Mouse (Mus musculus) cortical plate, adult 2 months (tissue): ENCODE measurements at regions not wholly inside any gene's neighbourhood (a gene's known extent, or its start where the extent isn't known, plus 50 kb on each side); places are given as distances from the start of the nearest gene placed in this dataset.

Experiments used
- H3K27ac ChIP-seq: fragments of 200-500 bp; 2 replicates; pipeline ENCODE4 v1.5.1; 2012; ENCODE audit warnings: low read length, control low read depth, inconsistent platforms; ENCODE audit not compliant: insufficient read depth
- H3K4me1 ChIP-seq: fragments of 200-500 bp; 2 replicates; pipeline ENCODE4 v1.6.1; 2011; ENCODE audit warnings: low read length; ENCODE audit not compliant: control insufficient read depth, insufficient read depth
- H3K4me3 ChIP-seq: fragments of 200-500 bp; 2 replicates; pipeline ENCODE4 v1.5.1; 2011; ENCODE audit warnings: mild to moderate bottlenecking, low read length, control low read depth; ENCODE audit not compliant: insufficient read depth
- CTCF ChIP-seq: fragments of 200-500 bp; IDR thresholded peaks from 2 replicates; pipeline ENCODE4 v1.5.1; 2011; ENCODE audit warnings: mild to moderate bottlenecking, control low read depth, low read length; ENCODE audit not compliant: insufficient read depth; ENCODE audit errors: extremely low read depth
- POLR2A ChIP-seq: fragments of 200-500 bp; IDR thresholded peaks from 2 replicates; pipeline ENCODE4 v1.6.1; 2011; ENCODE audit warnings: mild to moderate bottlenecking, low read length, control low read depth; ENCODE audit not compliant: insufficient read depth; ENCODE audit errors: extremely low read depth

- no peak overlapping the region for H3K4me3 ChIP-seq
- TF ChIP-seq CTCF (no peak), POLR2A (no peak)
- peaks cover 3% of the 10 kb centered on the region for H3K4me1 ChIP-seq
- no peak overlapping the region for H3K27ac ChIP-seq
Observed at GRCm38 (mm10) chr11:109088488-109089252, 55.5 kb downstream of the E030025P04Rik start.

DNA sequence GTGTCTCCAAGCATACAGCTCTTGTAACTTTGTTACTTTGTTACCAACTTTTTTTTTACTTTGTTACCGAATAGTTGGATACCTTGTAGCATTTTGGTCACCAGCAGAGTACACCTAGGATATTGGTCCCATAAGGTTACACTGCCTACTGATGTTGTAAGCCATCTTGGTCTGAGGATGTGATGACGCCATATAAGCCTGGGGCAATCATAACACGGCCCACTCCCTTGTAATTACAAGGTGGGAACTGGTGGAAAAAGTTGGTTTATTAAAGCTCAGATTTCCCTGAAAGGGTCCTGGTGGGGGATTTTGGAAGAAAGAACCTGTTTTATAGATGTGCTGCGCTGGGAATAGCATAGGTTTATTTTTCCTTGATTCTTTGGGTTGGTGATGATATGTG lies 62.2 kb downstream of the E030025P04Rik start:
- TF ChIP-seq CTCF, result no peak
- TF ChIP-seq POLR2A, result no peak
- no peak overlapping the region for H3K4me3 ChIP-seq
- H3K27ac ChIP-seq, result no peak overlapping the region
- H3K4me1 ChIP-seq, result peaks cover 3% of the 10 kb centered on the region; the same call in 1 of the 2 replicates

DNA sequence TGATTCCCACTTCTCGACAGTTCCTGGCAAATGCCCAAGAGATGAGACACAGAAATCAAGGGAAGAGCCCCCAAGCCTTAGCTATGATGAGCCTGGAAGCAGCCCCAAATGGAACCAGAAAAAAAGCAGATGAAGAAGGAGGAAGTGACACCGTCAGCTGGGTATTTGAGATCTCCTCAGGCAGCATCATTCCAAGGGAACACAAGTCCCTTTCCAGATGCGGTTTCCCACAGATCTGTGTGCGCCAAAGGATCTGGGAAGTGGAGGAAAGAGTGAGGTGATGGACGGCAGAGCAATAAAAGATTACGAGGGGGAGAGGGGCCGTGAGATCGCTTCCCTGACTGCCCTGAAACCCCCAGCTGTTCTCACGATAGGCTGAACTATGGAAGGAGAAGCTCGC lies 62.7 kb downstream of the E030025P04Rik start:
- TF ChIP-seq CTCF (no peak), POLR2A (no peak)
- Histone ChIP-seq H3K4me1 (peaks cover 4% of the 10 kb centered on the region), H3K27ac (no peak overlapping the region), H3K4me3 (no peak overlapping the region)

- Histone ChIP-seq H3K4me1 (peaks cover 4% of the 10 kb centered on the region), H3K27ac (no peak overlapping the region), H3K4me3 (no peak overlapping the region)
- TF ChIP-seq POLR2A, result no peak
- TF ChIP-seq CTCF, result no peak
Observed at GRCm38 (mm10) chr11:109080847-109081415, 63.2 kb downstream of the E030025P04Rik start.

DNA sequence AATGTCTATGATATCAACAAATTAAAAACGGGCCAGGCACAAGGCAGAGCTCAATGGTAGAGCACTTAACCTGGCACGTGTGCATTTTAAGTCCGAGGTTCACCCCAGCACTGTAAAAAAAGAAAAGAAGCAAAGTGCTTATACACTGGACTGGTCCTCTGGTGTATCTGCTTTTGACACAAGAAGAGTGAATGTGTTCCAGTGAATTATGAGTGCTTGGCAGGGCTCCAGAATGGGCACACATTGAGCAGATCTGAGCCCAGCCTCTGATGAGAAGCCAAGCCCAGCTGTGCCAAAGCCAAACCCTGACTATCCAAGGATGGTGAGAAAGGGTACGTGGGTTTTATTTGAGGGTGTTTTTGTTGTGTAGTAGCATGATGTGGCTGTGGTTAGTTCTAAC lies 64.7 kb downstream of the E030025P04Rik start:
- TF ChIP-seq CTCF (no peak), POLR2A (no peak)
- H3K4me1 ChIP-seq, result peaks cover 4% of the 10 kb centered on the region
- H3K27ac ChIP-seq, result no peak overlapping the region
- no peak overlapping the region for H3K4me3 ChIP-seq

- TF ChIP-seq POLR2A (no peak), CTCF (no peak)
- Histone ChIP-seq H3K4me3 (no peak overlapping the region), H3K27ac (no peak overlapping the region), H3K4me1 (peaks cover 4% of the 10 kb centered on the region)
Observed at GRCm38 (mm10) chr11:109076587-109077417, 67.4 kb downstream of the E030025P04Rik start.

- Histone ChIP-seq H3K4me3 (no peak overlapping the region), H3K4me1 (no peaks in the 10 kb centered on the region), H3K27ac (no peak overlapping the region)
- TF ChIP-seq CTCF (no peak), POLR2A (no peak)
Observed at GRCm38 (mm10) chr11:109071340-109071739, 72.8 kb downstream of the E030025P04Rik start.

GRCm38 (mm10) chr11:109070412-109070811 lies 73.8 kb downstream of the E030025P04Rik start:
- no peaks in the 10 kb centered on the region for H3K4me1 ChIP-seq
- no peak overlapping the region for H3K27ac ChIP-seq
- TF ChIP-seq POLR2A, result no peak
- H3K4me3 ChIP-seq, result no peak overlapping the region

GRCm38 (mm10) chr11:109069326-109069709 lies 74.9 kb downstream of the E030025P04Rik start:
- Histone ChIP-seq H3K27ac (no peak overlapping the region), H3K4me3 (no peak overlapping the region), H3K4me1 (no peaks in the 10 kb centered on the region)
- TF ChIP-seq CTCF (no peak), POLR2A (no peak)
